Mouse (Mus musculus) G1E (cell line): ENCODE data around the gene Cacnb4.

ENCODE experiments used
- CTCF ChIP-seq: IDR thresholded peaks from 2 replicates; pipeline ENCODE4 v1.5.1; 2012; ENCODE audit warnings: low read depth, low read length, inconsistent platforms, mixed read lengths
- GATA2 ChIP-seq: IDR thresholded peaks from 2 replicates; pipeline ENCODE4 v1.6.1; 2012; ENCODE audit warnings: low read depth, low read length, inconsistent platforms, borderline replicate concordance

DNA sequence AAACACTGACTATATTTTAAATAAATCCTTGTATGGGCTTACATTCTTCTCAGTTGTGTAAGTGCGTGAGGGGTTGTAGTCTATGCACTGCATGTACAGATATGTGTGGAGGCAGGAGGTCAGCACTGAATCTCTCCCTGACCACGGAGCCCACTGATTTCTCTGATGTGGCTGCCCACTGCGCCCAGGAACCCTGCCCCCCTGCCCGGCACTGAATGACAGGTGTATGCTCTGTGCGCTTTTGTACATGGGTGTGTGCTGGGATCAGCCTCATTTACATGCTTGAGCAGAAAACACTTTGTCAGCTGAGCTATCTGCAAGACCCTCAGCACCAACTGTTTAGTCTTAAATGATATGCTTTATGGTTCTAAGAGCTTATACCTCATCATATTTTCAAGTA is 271.4 kb downstream of the Cacnb4 start:
- TF ChIP-seq CTCF (no peak), GATA2 (no peak)
